Mouse (Mus musculus): ENCODE measurements around the gene Pctp. TPM values are rescaled to one million over a fixed set of nuclear protein-coding genes. Genes with fewer than 3 reads are reported as not detected.

The Pctp gene
- total and polyA plus RNA-seq, 3 experiments, result 24.6 to 31.8 (median 28.0) TPM

DNA sequence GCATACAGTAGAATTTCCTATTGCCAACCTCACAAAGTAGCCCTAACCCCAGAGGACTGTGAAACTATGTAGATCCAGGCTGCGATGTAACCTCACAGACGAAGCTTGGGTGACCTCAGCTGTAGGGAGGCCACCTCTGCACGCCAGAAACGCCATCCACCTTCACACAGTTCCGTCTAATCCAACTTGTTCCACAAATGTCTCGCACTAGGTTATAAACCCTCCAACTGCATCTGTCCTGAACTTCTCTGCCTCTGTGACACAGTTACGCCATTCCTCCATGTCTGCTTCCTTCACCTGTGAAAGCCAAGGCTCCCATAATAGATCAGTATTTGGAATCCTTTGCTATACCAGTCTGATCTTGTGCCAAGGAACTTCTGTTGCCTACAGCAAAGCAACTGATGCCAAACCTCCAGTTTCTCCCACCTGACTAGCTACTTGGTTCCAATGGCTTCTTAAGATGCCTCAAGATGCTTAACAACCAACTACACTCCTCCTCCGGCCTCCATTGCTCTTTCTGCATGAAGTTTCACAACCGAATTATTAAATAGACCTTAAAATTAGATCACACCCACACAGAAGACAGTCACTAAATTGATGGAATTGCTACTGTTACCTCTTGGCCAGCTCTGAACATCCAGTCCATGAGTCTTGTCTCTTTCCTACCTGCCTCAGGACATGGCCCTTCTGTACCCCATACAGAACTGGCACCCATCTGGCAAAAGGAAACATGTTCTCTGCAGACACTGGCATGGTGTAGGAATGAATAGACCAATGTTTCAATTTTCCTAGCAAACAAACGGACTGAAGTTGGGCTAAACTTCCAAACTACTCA is 1.1 kb downstream of the Pctp start:
- Histone ChIP-seq H3K36me3 (replicated peaks in 1 of 2; ENCODE audit: control insufficient read depth in 1 of 2, insufficient read depth in 1 of 2, low read length in 1 of 2) (peaks cover 0 to 37% of the 10 kb centered on the region in 2 experiments), H3K4me1 (ENCODE audit: control insufficient read depth in 1 of 2, insufficient read depth in 2 of 2) (peaks cover 4 to 25% of the 10 kb centered on the region in 2 experiments; a peak in 3 of 4 replicates), H3K4me3 (replicated peaks in 1 of 3; ENCODE audit: low read depth in 2 of 3, low read length in 2 of 3, poor library complexity in 1 of 3) (peak overlapping the region; percentile 65 to 85 (median 72)), H3K27ac (ENCODE audit: insufficient read depth, low read depth) (no peak overlapping the region), H3K9me3 (replicated peaks; ENCODE audit: low read length) (no peaks in the 10 kb centered on the region), H3K27me3 (replicated peaks) (peaks cover 3% of the 10 kb centered on the region), H3K79me2 (replicated peaks; ENCODE audit: control insufficient read depth, extremely low read depth, insufficient read depth, poor library complexity, severe bottlenecking) (no peaks in the 10 kb centered on the region), H3K4me2 (ENCODE audit: insufficient read depth, low read depth, poor library complexity, severe bottlenecking) (peak overlapping the region; percentile 90), H3K9ac (ENCODE audit: insufficient read depth, low read depth) (peak overlapping the region; percentile 81)
- in situ Hi-C loops (cut with MboI; ENCODE audit: low pct_ligation_motif_present, low pct_unique_long_range_greater_than_20kb, low sequenced_read_pairs) (no loop called here), dilution Hi-C loops (cut with MboI; ENCODE audit: extremely low pct_ligation_motif_present, extremely low pct_unique_long_range_greater_than_20kb, low sequenced_read_pairs) (no loop called here)
- no peak for DNase-seq (ENCODE audit: extremely low read depth)
- no peak for TF ChIP-seq ZMIZ1 (IDR thresholded peaks at IDR 0.05; ENCODE audit: low read depth, low read length)
- TF ChIP-seq MXI1 (IDR thresholded peaks at IDR 0.05; ENCODE audit: low read depth, low read length), result no peak
- TF ChIP-seq TBP (conservative IDR thresholded peaks at IDR 0.05; ENCODE audit: low read depth, low read length), result no peak
- no peak for TF ChIP-seq PAX5 (IDR thresholded peaks at IDR 0.05; ENCODE audit: low read length)
- TF ChIP-seq USF1 (IDR thresholded peaks at IDR 0.05; ENCODE audit: low read depth, low read length), result no peak
- TF ChIP-seq MAZ (IDR thresholded peaks at IDR 0.05; ENCODE audit: low read depth, low read length), result no peak
- no peak for TF ChIP-seq USF2 (conservative IDR thresholded peaks at IDR 0.05; ENCODE audit: low read depth, low read length)
- no peak for TF ChIP-seq JUN (IDR thresholded peaks at IDR 0.05; ENCODE audit: insufficient read depth, low read depth, low read length)
- no peak for TF ChIP-seq HCFC1 (IDR thresholded peaks at IDR 0.05; ENCODE audit: low read depth, low read length)
- TF ChIP-seq EP300 (IDR thresholded peaks at IDR 0.05; ENCODE audit: low read length), result no peak
- no peak for TF ChIP-seq CTCF (conservative IDR thresholded peaks at IDR 0.05 in 1 of 2, IDR thresholded peaks at IDR 0.05 in 1 of 2; ENCODE audit: low read depth in 2 of 2, low read length in 2 of 2)
- no peak for TF ChIP-seq IRF4 (IDR thresholded peaks at IDR 0.05; ENCODE audit: low read depth, low read length)

DNA sequence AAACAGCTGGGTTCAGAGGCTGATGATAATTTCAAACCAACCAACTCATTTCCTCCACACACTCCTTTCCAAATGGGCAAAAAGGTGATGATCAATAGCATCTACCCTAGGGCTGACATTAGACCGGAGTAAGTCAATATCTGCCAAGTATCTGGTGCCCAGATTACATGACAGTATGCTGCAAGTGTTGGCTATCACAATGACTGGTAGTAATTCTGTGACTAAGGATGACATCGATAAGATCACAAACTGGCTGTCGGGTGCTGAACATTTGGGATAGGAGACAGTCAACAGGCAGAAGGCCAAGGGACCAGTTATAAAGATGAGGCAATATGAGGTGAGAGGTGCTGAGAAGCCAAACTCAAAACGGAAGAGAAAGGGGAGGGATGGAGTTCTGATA is 2.0 kb downstream of the Pctp start:
- Histone ChIP-seq H3K9me3 (replicated peaks; ENCODE audit: low read length) (no peaks in the 10 kb centered on the region), H3K27me3 (replicated peaks) (peaks cover 3% of the 10 kb centered on the region), H3K4me3 (replicated peaks in 1 of 3; ENCODE audit: low read depth in 2 of 3, low read length in 2 of 3, poor library complexity in 1 of 3) (no peak overlapping the region), H3K79me2 (replicated peaks; ENCODE audit: control insufficient read depth, extremely low read depth, insufficient read depth, poor library complexity, severe bottlenecking) (no peaks in the 10 kb centered on the region), H3K9ac (ENCODE audit: insufficient read depth, low read depth) (no peak overlapping the region), H3K4me2 (ENCODE audit: insufficient read depth, low read depth, poor library complexity, severe bottlenecking) (no peak overlapping the region), H3K4me1 (ENCODE audit: control insufficient read depth in 1 of 2, insufficient read depth in 2 of 2) (peaks cover 4 to 25% of the 10 kb centered on the region in 2 experiments; a peak in 3 of 4 replicates), H3K36me3 (replicated peaks in 1 of 2; ENCODE audit: control insufficient read depth in 1 of 2, insufficient read depth in 1 of 2, low read length in 1 of 2) (peaks cover 0 to 37% of the 10 kb centered on the region in 2 experiments), H3K27ac (ENCODE audit: insufficient read depth, low read depth) (no peak overlapping the region)
- TF ChIP-seq MAZ (IDR thresholded peaks at IDR 0.05; ENCODE audit: low read depth, low read length) (no peak), MEF2A (IDR thresholded peaks at IDR 0.05; ENCODE audit: borderline replicate concordance, low read depth, low read length) (no peak), KAT2A (IDR thresholded peaks at IDR 0.05; ENCODE audit: insufficient replicate concordance, low read length) (no peak), SMC3 (IDR thresholded peaks at IDR 0.05; ENCODE audit: low read depth, low read length) (no peak), RAD21 (IDR thresholded peaks at IDR 0.05; ENCODE audit: low read depth, low read length) (no peak), ZKSCAN1 (IDR thresholded peaks at IDR 0.05; ENCODE audit: borderline replicate concordance, low read depth, low read length) (no peak), NELFE (IDR thresholded peaks at IDR 0.05; ENCODE audit: low read depth, low read length) (no peak), USF2 (conservative IDR thresholded peaks at IDR 0.05; ENCODE audit: low read depth, low read length) (no peak), TCF12 (IDR thresholded peaks at IDR 0.05; ENCODE audit: low read depth, low read length) (no peak), CHD1 (IDR thresholded peaks at IDR 0.05; ENCODE audit: low read depth, low read length) (no peak), UBTF (IDR thresholded peaks at IDR 0.05; ENCODE audit: low read depth, low read length) (no peak), ETS1 (conservative IDR thresholded peaks at IDR 0.05; ENCODE audit: low read depth, low read length) (no peak), ZNF384 (IDR thresholded peaks at IDR 0.05; ENCODE audit: low read depth, low read length) (no peak)
- dilution Hi-C loops (cut with MboI; ENCODE audit: extremely low pct_ligation_motif_present, extremely low pct_unique_long_range_greater_than_20kb, low sequenced_read_pairs) (no loop called here), in situ Hi-C loops (cut with MboI; ENCODE audit: low pct_ligation_motif_present, low pct_unique_long_range_greater_than_20kb, low sequenced_read_pairs) (no loop called here)
- no peak for DNase-seq (ENCODE audit: extremely low read depth)

Data from CH12.LX (cell line).